Mouse (Mus musculus): Measurements from ENCODE around the gene Filip1.
A peak's percentile ranks its signal among the peaks of the same experiment; 100 is the strongest.

Gene Filip1

GRCm38 (mm10) chr9:79893841-79894612 is 118.6 kb downstream of the Filip1 start:
- no peak for DNase-seq

- no peak for DNase-seq
Measured at GRCm38 (mm10) chr9:79892183-79892582, 120.5 kb downstream of the Filip1 start.

GRCm38 (mm10) chr9:79890488-79890887 is 122.2 kb downstream of the Filip1 start:
- no peak for DNase-seq

- no peak for DNase-seq
Measured at GRCm38 (mm10) chr9:79889132-79889531, 123.5 kb downstream of the Filip1 start.

GRCm38 (mm10) chr9:79885244-79886210 is 127.1 kb downstream of the Filip1 start:
- DNase-seq, result peak; percentile 52

- no peak for DNase-seq
Measured at GRCm38 (mm10) chr9:79883139-79883538, 129.5 kb downstream of the Filip1 start.

GRCm38 (mm10) chr9:79880031-79880430 is 132.6 kb downstream of the Filip1 start:
- no peak for DNase-seq

GRCm38 (mm10) chr9:79875522-79876131 is 137.0 kb downstream of the Filip1 start:
- DNase-seq, result peak; percentile 58

- peak; percentile 55 for DNase-seq
Measured at GRCm38 (mm10) chr9:79872598-79872997, 140.1 kb downstream of the Filip1 start.

GRCm38 (mm10) chr9:79869512-79869911 is 143.1 kb downstream of the Filip1 start:
- no peak for DNase-seq

GRCm38 (mm10) chr9:79865998-79866397 is 146.7 kb downstream of the Filip1 start:
- DNase-seq, result peak; percentile 23

GRCm38 (mm10) chr9:79862544-79862943 is 150.1 kb downstream of the Filip1 start:
- no peak for DNase-seq

- no peak for DNase-seq
Measured at GRCm38 (mm10) chr9:79847099-79847498, 165.6 kb downstream of the Filip1 start.

GRCm38 (mm10) chr9:79842615-79843014 is 170.0 kb downstream of the Filip1 start:
- no peak for DNase-seq

GRCm38 (mm10) chr9:79842028-79842427 is 170.6 kb downstream of the Filip1 start:
- DNase-seq, result no peak

GRCm38 (mm10) chr9:79831294-79831693 is 181.4 kb downstream of the Filip1 start:
- no peak for DNase-seq

GRCm38 (mm10) chr9:79830874-79831273 is 181.8 kb downstream of the Filip1 start:
- DNase-seq, result no peak

GRCm38 (mm10) chr9:79829842-79830800 is 182.5 kb downstream of the Filip1 start:
- DNase-seq, result no peak

GRCm38 (mm10) chr9:79827072-79827471 is 185.6 kb downstream of the Filip1 start:
- no peak for DNase-seq

- no peak for DNase-seq
Measured at GRCm38 (mm10) chr9:79825526-79825925, 187.1 kb downstream of the Filip1 start.

- DNase-seq, result no peak
Measured at GRCm38 (mm10) chr9:79823856-79824255, 188.8 kb downstream of the Filip1 start.

GRCm38 (mm10) chr9:79823438-79823837 is 189.2 kb downstream of the Filip1 start:
- no peak for DNase-seq
